In the genomic region with DNA sequence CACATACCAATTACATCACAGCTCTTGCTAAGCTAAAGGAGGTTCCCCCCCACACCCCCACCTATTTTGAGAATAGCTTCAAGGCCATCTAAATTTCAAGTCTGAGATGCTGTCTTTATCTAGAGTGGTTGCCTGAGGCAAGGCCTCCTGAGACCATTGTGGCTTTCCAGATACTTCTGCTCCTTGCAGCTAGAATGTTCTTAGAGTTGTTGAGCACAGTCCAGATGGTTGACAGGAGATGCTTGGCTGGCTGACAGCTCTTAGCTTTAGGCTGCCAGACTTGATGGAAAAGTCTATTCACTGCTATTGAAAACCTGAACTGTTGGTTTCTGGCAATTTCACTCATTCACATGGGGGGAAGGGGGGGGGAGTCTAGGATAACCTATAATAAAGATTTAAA, we compare ENCODE assay signal across 12 mouse cellular contexts. TPM values are rescaled to one million over a fixed set of nuclear protein-coding genes. Genes with fewer than 3 reads are reported as not detected.
DNase-seq lines count a peak whose midpoint lies in the region; ATAC-seq and TF ChIP-seq lines count a peak whose summit lies in the region.
"Had no signal": no experiment of that assay in that cellular context is flagged by ENCODE, and none has a peak within 500 bp of the region (broad histone marks: within the 10 kb centered on the region; RNA-seq: fewer than 3 reads in every experiment).

No protein-coding gene starts in this region.

- no peak for TF ChIP-seq POLR2A in limb, embryonic 14.5 days (IDR thresholded peaks at IDR 0.05; ENCODE audit: borderline replicate concordance, extremely low read depth, insufficient read depth, insufficient read length)
- TF ChIP-seq POLR2A in thymus, adult 2 months (IDR thresholded peaks at IDR 0.05; ENCODE audit: control insufficient read depth, extremely low read depth, insufficient read depth, low read length, poor library complexity): no peak

- H3K27me3 ChIP-seq in limb, embryonic 14.5 days (ENCODE audit: control insufficient read depth, insufficient read depth, low read length): no peaks in the 10 kb centered on the region
- H3K27me3 ChIP-seq in limb, embryonic 10.5 days (ENCODE audit: low read depth, poor library complexity, severe bottlenecking): no peaks in the 10 kb centered on the region
- H3K27me3 ChIP-seq in thymus, adult 2 months (ENCODE audit: control insufficient read depth, insufficient read depth, low read length): no peaks in the 10 kb centered on the region
- no peaks in the 10 kb centered on the region for H3K27me3 ChIP-seq in intestine, postnatal 0 days (replicated peaks; ENCODE audit: control insufficient read depth, insufficient read depth, low read length)
- H3K27me3 ChIP-seq: megakaryocyte, embryonic 14.5 days had no signal

- H3K4me1 ChIP-seq in limb, embryonic 14.5 days (ENCODE audit: control insufficient read depth, insufficient read depth, low read length): no peaks in the 10 kb centered on the region
- H3K4me1 ChIP-seq in limb, embryonic 10.5 days: no peaks in the 10 kb centered on the region
- no peaks in the 10 kb centered on the region for H3K4me1 ChIP-seq in thymus, adult 2 months (replicated peaks; ENCODE audit: control insufficient read depth, insufficient read depth, low read length)
- H3K4me1 ChIP-seq in intestine, postnatal 0 days (replicated peaks; ENCODE audit: control insufficient read depth, insufficient read depth, low read length): no peaks in the 10 kb centered on the region
- H3K4me1 ChIP-seq: megakaryocyte, embryonic 14.5 days had no signal

- peak; percentile 21 for DNase-seq in cerebellum, adult 11-12 months
- DNase-seq in cerebellum, adult 11 months: no peak
- peak; percentile 80 for DNase-seq in limb, embryonic 14.5 days (ENCODE audit: low spot score)
- DNase-seq in limb, embryonic 10.5 days (ENCODE audit: low spot score): no peak
- peak; percentile 65 for DNase-seq in heart, postnatal 4 days
- peak; percentile 34 for DNase-seq in lung, postnatal 36 days
- DNase-seq in thymus, adult 2 months: no peak

- H3K9me3 ChIP-seq in limb, embryonic 14.5 days (ENCODE audit: control insufficient read depth, low read length): peaks cover 7% of the 10 kb centered on the region
- H3K9me3 ChIP-seq in limb, embryonic 10.5 days (replicated peaks): no peaks in the 10 kb centered on the region
- H3K9me3 ChIP-seq in intestine, postnatal 0 days (ENCODE audit: control insufficient read depth): 0 out of 2 replicates have a peak, but pooled peaks cover 3% of the 10 kb centered on the region

- peaks cover 26% of the 10 kb centered on the region for H3K36me3 ChIP-seq in limb, embryonic 14.5 days (ENCODE audit: control insufficient read depth, insufficient read depth, low read length)
- H3K36me3 ChIP-seq in limb, embryonic 10.5 days: peaks cover 30% of the 10 kb centered on the region
- H3K36me3 ChIP-seq in thymus, adult 2 months (ENCODE audit: control insufficient read depth, insufficient read depth, low read length): peaks cover 2% of the 10 kb centered on the region
- H3K36me3 ChIP-seq in intestine, postnatal 0 days (ENCODE audit: control insufficient read depth, insufficient read depth): peaks cover 21% of the 10 kb centered on the region

- H3K4me2 ChIP-seq in limb, embryonic 14.5 days (replicated peaks; ENCODE audit: low read depth, low read length, severe bottlenecking): no peak overlapping the region
- no peak overlapping the region for H3K4me2 ChIP-seq in intestine, postnatal 0 days (replicated peaks; ENCODE audit: low read depth)

- H3K9ac ChIP-seq in limb, embryonic 14.5 days (ENCODE audit: low read depth, low read length, severe bottlenecking): no peak overlapping the region
- H3K9ac ChIP-seq in intestine, postnatal 0 days (ENCODE audit: low read depth, low read length): no peak overlapping the region

- no peak overlapping the region for H3K4me3 ChIP-seq in limb, embryonic 14.5 days (replicated peaks; ENCODE audit: low read length)
- no peak overlapping the region for H3K4me3 ChIP-seq in limb, embryonic 10.5 days
- H3K4me3 ChIP-seq in thymus, adult 2 months (ENCODE audit: control insufficient read depth, insufficient read depth, low read length): no peak overlapping the region
- H3K4me3 ChIP-seq in intestine, postnatal 0 days (ENCODE audit: low read depth, low read length): no peak overlapping the region
- H3K4me3 ChIP-seq: megakaryocyte, embryonic 14.5 days had no signal

- H3K27ac ChIP-seq in limb, embryonic 14.5 days (replicated peaks; ENCODE audit: low read depth, low read length): no peak overlapping the region
- H3K27ac ChIP-seq in limb, embryonic 10.5 days: no peak overlapping the region
- H3K27ac ChIP-seq in thymus, adult 2 months (ENCODE audit: control insufficient read depth, insufficient read depth, low read length): no peak overlapping the region
- no peak overlapping the region for H3K27ac ChIP-seq in intestine, postnatal 0 days (ENCODE audit: low read depth, low read length)

- no peak for TF ChIP-seq CTCF in thymus, adult 2 months (IDR thresholded peaks at IDR 0.05; ENCODE audit: borderline replicate concordance, control insufficient read depth, extremely low read depth, insufficient read depth, low read length, poor library complexity)
- TF ChIP-seq CTCF in intestine, postnatal 0 days (IDR thresholded peaks at IDR 0.05; ENCODE audit: low read depth): no peak

- ATAC-seq in limb, embryonic 14.5 days (ENCODE audit: low FRiP score, low read depth): no peak
- no peak for ATAC-seq in intestine, postnatal 0 days

RNA-seq across cellular contexts. Expression of a gene that starts 2.3 kb away (rescaled TPM):
- not detected in 2 replicates for polyA plus RNA-seq in limb, embryonic 14.5 days (2012; rRNA removed)
- polyA plus RNA-seq in limb, embryonic 14.5 days (2014; fragmentation: Nextera tagmentation; extraction: Ambion mirVana): 0.45 and 0.82 TPM in 2 replicates
- polyA plus RNA-seq in limb, embryonic 10.5 days (2016; fragmentation: Nextera tagmentation; extraction: Ambion mirVana): 0.65 TPM in 1 of 2 replicates, not detected in the other
- total RNA-seq in heart, postnatal 4 days (2021): not detected
- not detected in 2 replicates for polyA plus RNA-seq in thymus, adult 2 months (2012; rRNA removed)
- not detected in 2 replicates for polyA plus RNA-seq in intestine, postnatal 0 days (2015; fragmentation: Nextera tagmentation; extraction: Ambion mirVana)
- total RNA-seq: gastrocnemius, postnatal 36 days had no signal
- polyA plus RNA-seq: cortical plate, adult 2 months; urinary bladder, adult 2 months had no signal

RNA-seq across cellular contexts. Expression of a gene that starts 19.6 kb away (rescaled TPM):
- 117 and 119 TPM in 2 replicates for polyA plus RNA-seq in limb, embryonic 14.5 days (2012; rRNA removed)
- 60.4 and 65.2 TPM in 2 replicates for polyA plus RNA-seq in limb, embryonic 14.5 days (2014; fragmentation: Nextera tagmentation; extraction: Ambion mirVana)
- 66.4 and 82.5 TPM in 2 replicates for polyA plus RNA-seq in limb, embryonic 10.5 days (2016; fragmentation: Nextera tagmentation; extraction: Ambion mirVana)
- 100 to 1,000 TPM; 100 to 102 TPM for total RNA-seq in heart, postnatal 4 days (2021)
- polyA plus RNA-seq in thymus, adult 2 months (2012; rRNA removed): 55.0 and 56.2 TPM in 2 replicates
- polyA plus RNA-seq in intestine, postnatal 0 days (2015; fragmentation: Nextera tagmentation; extraction: Ambion mirVana): 12.0 and 15.3 TPM in 2 replicates

RNA-seq across cellular contexts. Expression of a gene that starts 39.3 kb away (rescaled TPM):
- polyA plus RNA-seq in limb, embryonic 14.5 days (2012; rRNA removed): 9.1 and 9.3 TPM in 2 replicates
- polyA plus RNA-seq in limb, embryonic 14.5 days (2014; fragmentation: Nextera tagmentation; extraction: Ambion mirVana): 2.6 and 3.2 TPM in 2 replicates
- 3.1 and 3.8 TPM in 2 replicates for polyA plus RNA-seq in limb, embryonic 10.5 days (2016; fragmentation: Nextera tagmentation; extraction: Ambion mirVana)
- 1 to 10 TPM; 3.7 to 5.2 TPM for total RNA-seq in heart, postnatal 4 days (2021)
- 2.8 and 3.0 TPM in 2 replicates for polyA plus RNA-seq in thymus, adult 2 months (2012; rRNA removed)
- polyA plus RNA-seq in intestine, postnatal 0 days (2015; fragmentation: Nextera tagmentation; extraction: Ambion mirVana): 2.2 and 2.5 TPM in 2 replicates

RNA-seq across cellular contexts. Expression of a gene that starts 40.8 kb away (rescaled TPM):
- polyA plus RNA-seq in limb, embryonic 14.5 days (2012; rRNA removed): 6.1 and 6.6 TPM in 2 replicates
- 7.3 and 7.8 TPM in 2 replicates for polyA plus RNA-seq in limb, embryonic 14.5 days (2014; fragmentation: Nextera tagmentation; extraction: Ambion mirVana)
- 3.9 and 5.3 TPM in 2 replicates for polyA plus RNA-seq in limb, embryonic 10.5 days (2016; fragmentation: Nextera tagmentation; extraction: Ambion mirVana)
- total RNA-seq in heart, postnatal 4 days (2021): 10 to 100 TPM; 14.9 to 17.4 TPM
- 3.6 and 4.5 TPM in 2 replicates for polyA plus RNA-seq in thymus, adult 2 months (2012; rRNA removed)
- 3.2 TPM in 2 replicates for polyA plus RNA-seq in intestine, postnatal 0 days (2015; fragmentation: Nextera tagmentation; extraction: Ambion mirVana)

Comparison
In these comparisons a context has a peak if more than half of its experiments do, and no peak if none do; other contexts are left out.
1. DNase-seq: peak in cerebellum, adult 11-12 months (single experiment), limb, embryonic 14.5 days (single experiment), heart, postnatal 4 days (single experiment) and lung, postnatal 36 days (single experiment); none in cerebellum, adult 11 months (single experiment), limb, embryonic 10.5 days (single experiment) and thymus, adult 2 months (single experiment).